Mouse (Mus musculus) MEL-GATA-1-ER (cell line): Measurements from ENCODE around the gene Tmem169.
"Not testable (repeated sequence)": the region's sequence is repeated elsewhere in the genome, so short reads cannot be mapped to it uniquely, and the experiment has no call there.

Source experiments
- DNase-seq: peaks from one replicate; pipeline ENCODE4 v3.0.0-alpha.2; 2012; ENCODE audit warnings: low read depth; ENCODE audit errors: extremely low read depth

The Tmem169 gene

GRCm38 (mm10) chr1:72283992-72284485 is at the start of gene Tmem169, which contains the start of gene Pecr:
Gene Tmem169, plus strand, starts transcription at chr1:72284369.
Gene Pecr, minus strand, starts transcription at chr1:72284314.
- peak; percentile 82 for DNase-seq

GRCm38 (mm10) chr1:72236363-72237006 is 47.7 kb upstream of the Tmem169 start:
- DNase-seq, result peak; percentile 57

GRCm38 (mm10) chr1:72237007-72237775 is 47.0 kb upstream of the Tmem169 start:
- DNase-seq, result peak; percentile 95

DNA sequence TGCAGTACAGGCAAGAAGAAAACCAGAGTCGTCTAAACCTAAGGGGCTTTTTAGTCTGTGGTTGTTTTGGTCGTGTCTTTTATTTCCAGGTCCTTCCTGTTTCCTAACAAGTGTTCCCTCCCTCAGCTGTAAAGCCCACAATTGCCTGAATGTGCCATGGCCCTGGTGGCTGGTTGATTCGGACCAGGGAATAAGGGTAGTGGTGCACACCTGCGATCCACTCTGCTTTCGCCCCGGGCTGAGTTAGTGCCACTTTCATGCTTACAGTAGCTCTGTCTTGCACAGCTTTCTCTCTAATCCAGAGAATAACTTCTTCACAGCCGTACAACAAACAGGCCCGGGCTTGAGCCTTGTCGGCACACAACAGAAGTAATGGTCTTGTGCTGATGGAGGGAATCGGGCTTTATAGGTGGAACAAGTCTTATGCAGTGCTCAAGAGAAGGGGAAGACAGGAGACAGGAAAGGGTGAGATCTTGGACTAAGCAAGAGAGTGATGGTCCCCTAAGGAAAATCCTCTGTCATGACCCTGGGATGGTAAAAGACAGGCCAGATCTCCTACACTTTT is 46.1 kb upstream of the Tmem169 start:
- no peak for DNase-seq

DNA sequence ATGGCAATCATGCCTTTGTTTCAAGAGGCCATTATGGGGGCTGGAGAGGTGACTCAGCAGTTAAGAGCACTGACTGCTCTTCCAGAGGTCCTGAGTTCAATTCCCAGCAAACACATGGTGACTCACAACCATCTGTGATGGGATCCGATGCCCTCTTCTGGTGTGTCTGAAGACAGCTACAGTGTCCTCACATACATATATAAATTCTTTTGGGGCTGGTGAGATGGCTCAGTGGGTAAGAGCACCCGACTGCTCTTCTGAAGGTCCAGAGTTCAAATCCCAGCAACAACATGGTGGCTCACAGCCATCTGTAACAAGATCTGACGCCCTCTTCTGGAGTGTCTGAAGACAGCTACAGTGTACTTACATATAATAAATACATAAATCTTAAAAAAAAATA is 45.1 kb upstream of the Tmem169 start:
- DNase-seq, result not testable (repeated sequence)

- no peak for DNase-seq
Observed at GRCm38 (mm10) chr1:72242581-72243143, 41.5 kb upstream of the Tmem169 start.

DNA sequence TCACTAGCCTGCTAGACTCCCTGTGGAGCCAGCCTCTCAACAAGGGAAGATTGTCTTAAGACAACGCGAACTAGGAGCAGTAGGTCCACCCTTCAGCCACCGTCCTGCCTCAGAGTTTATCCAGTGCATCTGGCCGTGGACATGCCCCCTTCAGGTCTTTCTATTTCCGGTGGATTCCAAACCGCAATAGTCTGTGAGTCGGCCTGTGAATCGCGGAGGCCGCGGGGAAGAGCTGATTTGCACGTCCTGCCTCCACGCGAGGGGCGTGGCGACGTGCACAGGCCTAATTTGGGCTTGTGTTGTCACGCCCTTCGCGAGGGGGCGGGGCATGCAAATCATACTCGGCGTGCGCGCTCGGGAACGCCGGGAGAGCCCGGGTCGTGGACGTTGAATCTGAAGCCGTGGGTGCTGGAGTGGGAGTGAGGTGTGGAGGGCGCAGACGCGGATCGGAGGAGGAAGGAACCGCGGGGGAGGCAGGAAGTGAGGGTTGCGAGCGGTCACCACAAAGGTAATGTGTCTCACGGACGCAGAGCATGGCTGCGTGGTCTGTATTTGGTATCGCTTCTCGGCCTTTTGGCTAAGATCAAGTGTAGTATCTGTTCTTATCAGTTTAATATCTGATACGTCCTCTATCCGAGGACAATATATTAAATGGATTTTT is 40.4 kb upstream of the Tmem169 start:
- DNase-seq, result peak; percentile 89

DNA sequence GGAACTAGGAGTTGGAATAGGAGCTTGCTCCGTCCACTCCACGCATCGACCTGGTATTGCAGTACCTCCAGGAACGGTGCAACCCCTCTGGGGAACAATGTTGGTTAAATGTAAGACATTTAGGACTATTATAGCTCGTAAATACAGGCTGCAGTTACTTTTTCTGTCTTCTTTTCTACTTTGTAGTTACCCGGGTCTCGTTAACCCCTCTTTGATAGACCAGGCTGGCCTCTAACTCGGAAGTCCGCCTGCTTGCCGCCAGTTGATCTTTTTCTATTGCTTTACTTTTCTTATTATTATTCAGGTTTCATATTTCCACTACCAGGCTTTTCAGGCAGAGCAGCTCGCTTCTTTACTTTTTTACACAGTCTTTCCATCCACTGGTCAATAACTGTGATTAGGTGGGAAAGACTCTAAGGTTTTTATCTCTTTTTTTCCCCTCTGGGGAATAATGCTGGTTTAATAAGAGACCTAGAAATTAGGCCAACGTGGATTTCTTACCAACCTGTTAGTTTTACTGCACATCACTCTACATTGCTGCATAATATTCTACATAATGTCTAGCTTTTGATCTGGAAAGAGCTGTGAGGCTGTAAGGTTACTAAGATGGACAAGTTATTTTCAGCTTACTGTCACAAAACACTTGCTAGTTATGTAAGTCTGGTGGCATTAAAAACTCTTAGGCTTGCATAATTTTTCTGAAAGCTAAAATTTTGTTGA is 39.7 kb upstream of the Tmem169 start:
- peak; percentile 99 for DNase-seq

DNA sequence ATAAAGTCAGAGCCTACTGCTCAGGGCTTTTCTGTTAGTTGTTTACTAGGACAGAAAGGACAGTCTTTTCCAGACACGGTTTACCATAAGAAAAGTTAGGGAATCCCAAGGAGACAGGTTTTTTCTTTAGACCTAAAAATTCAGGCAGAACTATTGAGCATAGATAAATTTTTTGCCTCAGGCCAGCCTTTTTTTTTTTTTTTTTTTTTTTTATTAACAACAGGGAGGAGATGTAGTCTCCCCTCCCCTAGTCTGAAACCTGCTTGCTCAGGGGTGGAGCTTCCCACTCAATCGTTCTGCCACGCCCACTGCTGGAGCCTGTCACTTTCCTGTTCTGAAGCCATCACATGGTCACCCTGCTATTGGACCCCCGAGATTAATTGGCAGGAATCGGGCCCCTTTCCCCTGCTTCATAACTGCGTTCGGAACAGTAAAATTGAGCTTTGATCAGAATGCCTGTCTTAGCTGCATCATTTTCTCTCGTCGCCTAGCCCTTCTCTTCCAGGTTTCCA is 35.9 kb upstream of the Tmem169 start:
- DNase-seq, result not testable (repeated sequence)

- no peak for DNase-seq
Observed at GRCm38 (mm10) chr1:72251806-72252205, 32.4 kb upstream of the Tmem169 start.

DNA sequence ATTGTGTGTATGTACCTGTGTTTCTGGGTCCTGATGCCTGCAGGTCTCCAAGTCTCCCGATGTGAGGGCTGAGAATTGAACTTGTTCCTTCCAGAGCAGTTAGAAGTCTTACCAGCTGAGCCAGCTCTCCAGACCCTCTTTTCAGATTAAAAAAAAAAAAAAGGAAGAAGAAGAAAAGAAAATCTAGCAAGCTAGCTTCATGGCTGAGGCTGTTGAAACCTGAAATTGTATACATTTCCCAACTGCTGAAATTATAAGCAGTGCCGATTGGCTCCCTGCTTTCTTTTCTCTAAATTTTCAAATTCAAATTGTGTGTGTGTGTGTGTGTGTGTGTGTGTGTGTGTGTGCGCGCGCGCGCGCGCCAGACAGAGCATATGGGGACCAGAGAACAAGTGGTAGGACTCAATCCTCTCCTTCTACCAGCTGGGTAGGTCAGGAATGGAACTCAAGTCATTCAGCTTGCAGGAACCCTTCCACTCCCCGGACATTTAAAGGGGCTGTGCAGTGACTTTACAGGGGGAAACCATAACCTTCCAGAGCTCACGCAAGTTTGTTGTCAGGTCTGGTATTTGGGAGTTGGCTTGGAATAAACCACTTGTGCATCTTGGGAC is 30.2 kb upstream of the Tmem169 start:
- peak; percentile 47 for DNase-seq

DNA sequence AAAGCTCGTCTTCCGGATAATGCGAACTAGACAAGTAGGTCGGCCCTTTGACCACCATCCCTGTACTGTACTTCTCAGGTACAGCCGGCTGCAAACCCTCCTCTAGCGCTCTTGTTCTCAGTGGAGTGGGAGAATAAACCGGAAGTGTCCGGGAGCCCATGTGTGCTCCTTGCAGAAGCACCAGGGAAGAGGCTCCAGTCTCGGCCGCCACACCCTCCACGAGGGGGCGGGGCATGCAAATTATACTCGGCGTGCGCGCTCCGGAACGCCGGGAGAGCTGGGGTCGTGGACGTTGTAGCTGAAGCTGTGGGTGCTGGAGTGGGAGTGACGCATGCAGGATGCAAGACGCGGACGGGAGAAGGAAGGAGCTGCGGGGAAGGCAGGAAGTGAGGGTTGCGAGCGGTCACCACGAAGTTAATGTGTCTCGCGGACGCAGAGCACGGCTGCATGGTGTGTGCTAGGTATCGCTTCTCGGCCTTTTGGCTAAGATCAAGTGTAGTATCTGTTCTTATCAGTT is 29.6 kb upstream of the Tmem169 start:
- peak; percentile 78 for DNase-seq

DNA sequence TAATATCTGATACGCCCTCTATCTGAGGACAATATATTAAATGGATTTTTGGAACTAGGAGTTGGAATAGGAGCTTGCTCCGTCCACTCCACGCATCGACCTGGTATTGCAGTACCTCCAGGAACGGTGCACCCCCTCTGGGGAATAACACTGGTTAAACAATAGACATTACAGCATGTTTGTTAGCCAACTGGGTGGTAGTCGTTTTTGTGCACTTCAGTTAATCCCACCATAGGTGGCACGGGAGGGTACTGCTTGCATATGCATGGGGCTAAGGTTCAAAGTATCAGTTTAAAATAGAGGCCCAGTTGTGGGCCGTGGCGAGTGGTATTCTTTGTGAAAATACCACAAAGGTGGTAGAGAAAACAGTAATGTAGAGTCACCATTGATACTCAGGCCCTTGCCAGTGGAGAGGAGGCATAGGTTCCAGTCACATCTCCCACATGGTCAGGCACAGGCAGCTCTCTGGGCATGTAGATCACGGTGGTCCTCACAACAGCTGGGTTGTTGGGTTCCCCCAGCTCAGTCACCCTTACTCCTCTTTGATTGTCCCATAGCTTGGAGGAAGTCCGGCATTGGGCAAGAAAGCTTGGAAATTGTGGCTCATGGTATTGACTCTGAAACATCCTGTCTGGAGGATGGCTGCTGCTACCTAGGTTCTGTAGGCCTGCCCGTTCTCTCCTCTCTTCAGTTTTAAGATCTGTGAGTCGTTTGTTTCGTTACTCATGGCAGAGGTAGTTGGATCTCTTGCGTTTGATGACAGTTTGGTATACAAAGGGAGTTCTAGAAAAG is 28.9 kb upstream of the Tmem169 start:
- peak; percentile 99 for DNase-seq

DNA sequence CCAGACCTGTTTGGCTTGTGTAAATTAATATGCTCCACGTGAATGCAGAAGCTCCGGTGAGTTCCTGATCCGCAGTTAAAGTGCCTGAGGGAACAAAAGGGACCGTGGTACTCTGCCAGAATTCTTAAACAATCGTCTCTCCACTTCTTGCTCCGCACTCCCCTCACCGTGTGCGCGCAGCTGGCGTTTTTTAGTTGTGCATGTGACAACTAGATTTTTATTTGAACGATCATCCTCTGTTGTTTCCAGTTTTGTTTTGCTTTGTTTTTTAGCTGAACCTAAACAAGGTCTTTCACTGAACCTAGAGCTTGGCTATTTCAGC is 28.4 kb upstream of the Tmem169 start:
- no peak for DNase-seq

- no peak for DNase-seq
Observed at GRCm38 (mm10) chr1:72256381-72257256, 27.6 kb upstream of the Tmem169 start.

DNA sequence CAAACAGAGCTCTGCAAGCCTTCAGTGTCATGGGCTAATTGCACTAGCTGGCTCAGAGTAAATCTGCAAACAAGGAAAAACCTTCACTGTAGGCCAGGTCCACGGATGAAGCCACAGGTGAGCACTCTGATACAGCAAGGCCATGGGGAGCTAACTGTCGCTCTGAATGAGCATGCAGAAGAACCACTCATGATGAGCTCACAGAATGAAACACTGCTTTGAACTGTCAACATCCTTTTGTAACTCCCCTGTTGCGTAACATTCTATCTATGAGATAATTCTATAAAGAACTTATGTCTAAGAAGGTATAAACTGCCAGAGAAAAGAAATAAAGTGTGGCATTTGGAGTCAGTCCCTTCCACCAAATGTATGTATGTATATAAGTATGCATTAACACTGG is 21.1 kb upstream of the Tmem169 start:
- DNase-seq, result no peak

GRCm38 (mm10) chr1:72278085-72278484 is 6.1 kb upstream of the Tmem169 start:
- DNase-seq, result no peak

- DNase-seq, result no peak
Observed at GRCm38 (mm10) chr1:72282604-72283003, 1.6 kb upstream of the Tmem169 start.
